Mouse (Mus musculus): ENCODE results near the gene Slc9a9.

Slc9a9 gene

DNA sequence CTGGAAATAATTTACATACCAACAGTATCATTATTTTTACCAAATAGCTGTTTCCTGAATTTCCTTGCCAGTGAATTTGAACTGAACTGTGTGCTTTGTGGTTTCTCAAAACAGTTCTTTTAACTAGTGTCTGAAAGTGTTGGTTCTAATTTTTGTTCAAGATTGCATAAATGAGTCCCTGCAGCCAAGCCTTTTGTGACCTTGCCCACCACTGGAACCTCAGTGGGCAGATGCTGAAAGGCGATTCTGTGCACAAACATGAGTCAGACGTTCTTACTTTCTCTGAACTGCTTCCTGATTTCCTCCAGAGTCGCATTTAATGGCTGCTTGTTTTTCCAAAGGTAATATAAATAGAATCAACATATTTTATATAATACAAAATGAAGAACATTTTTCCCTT, 281.0 kb downstream of the Slc9a9 start:
- DNase-seq (ENCODE audit: low spot score): no peak

GRCm38 (mm10) chr9:94955645-94956044, 285.9 kb downstream of the Slc9a9 start:
- DNase-seq (ENCODE audit: low spot score): no peak

DNA sequence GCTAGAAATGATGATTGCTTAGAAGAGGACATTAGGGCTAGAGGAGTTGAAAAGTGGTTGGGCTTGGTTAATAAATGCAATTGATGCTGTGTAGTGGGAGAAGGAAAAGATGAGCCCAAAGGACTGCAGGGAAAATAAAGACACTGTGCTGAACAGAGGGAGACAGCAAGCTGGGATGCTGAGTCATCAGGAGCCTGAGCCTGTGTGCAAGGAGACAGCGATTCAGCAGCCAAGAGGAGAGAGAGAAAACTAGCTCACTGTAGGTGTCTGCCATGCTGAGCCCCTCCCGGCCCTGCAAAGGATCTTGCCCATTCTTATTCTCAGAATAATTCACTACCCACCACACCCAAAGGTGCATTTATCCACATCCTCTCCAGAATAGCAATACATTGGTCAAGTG, 288.7 kb downstream of the Slc9a9 start:
- no peak for DNase-seq (ENCODE audit: low spot score)

- DNase-seq (ENCODE audit: low spot score): no peak
These were observed 298.9 kb downstream of the Slc9a9 start for GRCm38 (mm10) chr9:94968596-94969120.

GRCm38 (mm10) chr9:94969131-94969530, 299.4 kb downstream of the Slc9a9 start:
- no peak for DNase-seq (ENCODE audit: low spot score)

- no peak for DNase-seq (ENCODE audit: low spot score)
These were observed 302.3 kb downstream of the Slc9a9 start for GRCm38 (mm10) chr9:94972021-94972420.

DNA sequence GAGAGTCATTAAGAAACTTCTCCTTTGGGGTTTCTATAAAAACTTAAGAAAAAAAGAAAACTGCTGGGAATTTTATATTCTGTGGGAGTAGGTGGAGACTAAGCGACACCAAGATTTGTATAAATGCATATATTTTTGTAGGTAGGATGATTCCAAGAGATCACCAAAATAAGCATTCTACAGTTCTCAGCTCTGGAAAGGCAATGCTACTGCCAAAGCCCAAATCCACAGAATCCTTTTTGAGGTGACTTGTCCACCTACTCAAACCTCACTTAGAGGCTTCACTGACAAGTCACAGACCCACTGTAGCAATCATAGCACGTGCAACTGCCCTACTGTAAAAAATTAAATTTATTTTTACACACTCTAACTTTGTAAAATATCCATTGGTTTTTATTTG, 303.0 kb downstream of the Slc9a9 start:
- no peak for DNase-seq (ENCODE audit: low spot score)

- DNase-seq (ENCODE audit: low spot score): no peak
These were observed 306.5 kb downstream of the Slc9a9 start for GRCm38 (mm10) chr9:94976191-94976590.

DNA sequence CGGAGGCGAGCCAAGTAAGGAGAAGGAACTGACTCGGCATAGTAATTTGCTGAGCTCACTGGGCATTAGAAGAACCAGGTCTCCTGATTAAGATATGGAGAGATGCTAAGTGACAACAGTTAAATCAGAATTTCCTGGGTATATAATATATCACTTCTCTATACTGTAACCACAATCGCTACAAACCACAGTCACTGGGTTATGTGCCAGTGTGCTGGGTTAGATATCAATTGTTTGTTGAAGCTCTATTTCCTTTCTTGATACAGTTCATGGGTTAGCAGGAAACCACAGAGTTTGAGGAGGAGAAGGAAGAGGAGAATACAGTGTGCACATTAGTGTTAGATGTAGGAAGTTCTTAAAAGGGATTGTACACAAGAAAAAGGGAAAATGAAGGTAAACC, 323.9 kb downstream of the Slc9a9 start:
- DNase-seq (ENCODE audit: low spot score): no peak

GRCm38 (mm10) chr9:95020136-95020706, 350.5 kb downstream of the Slc9a9 start:
- DNase-seq (ENCODE audit: low spot score): no peak

DNA sequence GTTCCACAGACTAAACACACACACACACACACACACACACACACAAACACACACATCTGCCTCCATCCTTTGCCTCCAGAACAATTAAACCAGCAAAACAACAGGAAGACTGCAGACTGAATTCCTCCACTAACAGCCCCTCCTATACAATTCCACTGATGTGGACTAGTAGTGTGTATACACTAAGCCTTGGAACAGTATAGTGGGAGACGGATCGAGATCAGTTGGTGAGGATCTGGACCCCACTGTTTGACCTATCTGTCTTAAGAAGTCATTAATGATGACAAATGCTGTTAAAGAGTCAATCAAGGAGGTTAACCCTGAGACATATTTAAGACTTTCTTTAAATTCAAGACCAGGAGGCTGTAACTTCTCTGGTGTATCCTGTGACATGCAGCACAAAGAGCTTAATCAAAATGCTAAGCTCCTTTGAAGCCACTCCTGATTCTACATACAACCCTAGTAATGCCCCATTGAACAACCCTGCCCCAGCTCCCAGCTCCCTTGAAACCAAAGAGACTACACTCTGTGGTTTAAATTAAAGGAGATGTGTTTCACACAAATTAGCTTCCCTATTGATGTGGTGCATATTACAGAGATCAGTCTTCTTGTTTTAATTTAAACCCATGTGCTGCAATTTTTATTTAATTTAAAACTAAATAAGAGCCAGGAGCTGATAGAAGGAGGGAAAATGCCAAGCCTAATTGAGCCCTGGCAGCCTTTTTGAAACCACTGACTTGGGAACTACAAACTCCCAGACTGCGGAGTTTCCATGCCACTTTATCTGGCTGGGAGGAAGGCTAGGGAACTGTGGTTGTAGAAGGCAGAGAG, 364.6 kb downstream of the Slc9a9 start:
- no peak for DNase-seq (ENCODE audit: low spot score)

DNA sequence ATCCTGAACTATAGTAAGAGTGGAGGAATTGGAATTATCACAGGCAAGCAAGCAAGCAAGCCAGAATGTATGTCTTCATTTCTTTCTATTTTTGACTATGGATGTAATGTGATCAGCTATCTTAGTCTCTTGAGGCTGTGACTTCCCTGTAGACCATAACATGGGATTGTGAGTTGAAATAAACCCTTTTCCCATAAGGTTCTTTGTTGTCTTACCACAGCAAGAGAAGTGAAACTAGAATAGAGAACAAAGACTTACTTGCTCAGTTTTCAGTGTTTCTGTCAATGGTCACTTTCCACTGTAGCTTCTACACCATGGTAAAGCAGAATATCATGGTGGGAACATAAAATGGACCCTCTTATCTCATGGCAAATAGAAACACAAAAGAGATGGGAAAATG, 366.5 kb downstream of the Slc9a9 start:
- DNase-seq (ENCODE audit: low spot score): no peak

DNA sequence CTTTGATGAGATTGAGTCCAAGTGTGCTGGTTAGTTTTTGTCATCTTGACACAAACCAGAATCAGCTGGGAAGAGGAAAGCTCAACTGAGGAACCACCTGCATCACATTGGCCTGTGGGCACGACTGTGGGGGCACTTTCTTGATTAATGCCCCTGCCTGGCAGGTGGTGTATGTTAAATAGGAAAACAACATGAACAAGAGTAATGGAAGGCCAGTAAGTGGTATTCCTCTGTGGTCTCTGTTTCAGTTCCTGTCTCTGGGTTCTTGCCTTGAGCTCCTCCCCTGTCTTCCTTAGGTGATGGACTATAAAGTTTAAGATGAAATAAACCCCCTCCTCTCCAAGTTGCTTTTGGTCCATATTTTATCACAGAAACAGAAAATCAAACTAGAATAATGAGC, 372.7 kb downstream of the Slc9a9 start:
- no peak for DNase-seq (ENCODE audit: low spot score)

- DNase-seq (ENCODE audit: low spot score): no peak
These were observed 382.5 kb downstream of the Slc9a9 start for GRCm38 (mm10) chr9:95052160-95052559.

GRCm38 (mm10) chr9:95053183-95053582, 383.5 kb downstream of the Slc9a9 start:
- DNase-seq (ENCODE audit: low spot score): no peak

- DNase-seq (ENCODE audit: low spot score): no peak
These were observed 386.1 kb downstream of the Slc9a9 start for GRCm38 (mm10) chr9:95055843-95056242.

- no peak for DNase-seq (ENCODE audit: low spot score)
These were observed 391.0 kb downstream of the Slc9a9 start for GRCm38 (mm10) chr9:95060702-95061101.

DNA sequence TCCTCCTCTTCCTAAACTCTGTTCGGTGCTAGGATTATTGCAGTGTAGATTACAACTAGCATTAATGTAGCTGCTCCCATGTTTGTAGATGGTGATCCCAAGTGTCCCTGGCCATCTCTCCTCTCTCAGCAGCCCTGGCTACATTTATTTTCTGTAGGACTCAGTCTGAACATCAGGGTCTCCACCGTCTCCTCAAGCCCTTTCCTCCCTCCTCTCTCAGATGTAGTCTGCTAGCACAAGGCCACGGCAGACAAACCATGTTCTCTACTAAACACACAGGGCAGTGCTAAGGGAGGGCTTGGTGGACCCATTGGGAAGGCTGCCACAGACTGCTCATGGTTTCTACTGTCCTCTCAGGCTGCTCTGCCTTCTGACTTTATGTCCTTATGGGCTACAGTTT, 397.3 kb downstream of the Slc9a9 start:
- DNase-seq (ENCODE audit: low spot score): no peak

DNA sequence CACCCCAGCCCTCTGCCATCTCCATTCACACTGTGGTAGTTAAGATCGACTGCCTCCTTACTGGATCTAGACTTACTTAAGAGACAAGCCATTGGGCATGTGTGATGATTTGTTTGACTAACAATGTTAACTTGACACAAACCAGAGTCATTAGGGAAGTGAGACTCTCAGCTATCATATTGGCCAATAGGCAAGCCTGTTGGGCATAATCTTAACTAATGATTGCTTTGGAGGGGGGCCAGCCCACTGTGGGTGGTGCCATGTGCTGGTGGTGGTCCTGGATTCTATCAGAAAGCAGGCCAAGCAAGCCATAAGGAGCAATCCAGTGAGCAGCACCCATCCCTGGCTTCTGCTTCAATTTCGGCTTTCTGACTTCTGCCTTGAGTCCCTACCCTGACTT, 398.8 kb downstream of the Slc9a9 start:
- no peak for DNase-seq (ENCODE audit: low spot score)

GRCm38 (mm10) chr9:95070832-95071519, 401.3 kb downstream of the Slc9a9 start:
- no peak for DNase-seq (ENCODE audit: low spot score)

- DNase-seq (ENCODE audit: low spot score): no peak
These were observed 402.8 kb downstream of the Slc9a9 start for GRCm38 (mm10) chr9:95072450-95072955.

DNA sequence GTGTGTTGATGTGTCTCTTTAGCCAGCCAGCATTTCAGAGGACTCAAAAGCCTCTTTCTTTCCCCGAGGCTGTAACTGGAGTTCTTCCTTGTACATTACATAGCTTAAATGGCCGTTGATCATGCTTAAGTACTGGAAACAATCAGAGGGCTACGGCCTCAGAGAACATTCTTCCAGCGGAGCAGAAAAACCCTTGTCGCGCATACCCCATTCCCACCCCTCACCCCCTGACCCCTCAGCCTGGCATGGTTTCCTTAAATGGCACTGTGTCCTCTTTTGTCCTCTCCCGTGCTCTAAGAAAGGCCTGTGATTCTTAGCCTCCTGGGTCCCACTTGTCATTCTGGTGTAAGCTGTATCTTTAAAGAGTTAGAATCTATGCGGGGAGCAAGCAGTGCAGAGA, 404.0 kb downstream of the Slc9a9 start:
- no peak for DNase-seq (ENCODE audit: low spot score)

DNA sequence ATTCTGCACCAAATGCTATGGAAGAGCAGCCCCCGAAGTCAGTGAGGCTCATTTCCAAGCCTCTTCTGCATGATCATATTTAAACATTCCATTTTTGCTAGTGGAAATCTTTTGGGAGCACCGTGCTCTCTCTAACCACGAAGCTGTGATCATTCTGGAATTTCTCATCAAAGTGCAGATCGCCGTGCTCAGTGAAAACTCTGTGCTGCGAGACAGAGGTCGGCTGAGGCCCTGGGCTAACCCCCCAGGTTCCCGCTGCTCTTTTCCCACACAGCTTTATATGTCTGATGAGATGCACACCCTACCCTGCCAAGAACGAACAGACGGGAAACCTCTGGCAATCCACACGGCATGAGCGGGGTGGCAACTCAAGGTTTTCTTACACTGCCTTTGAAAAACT, 406.1 kb downstream of the Slc9a9 start:
- DNase-seq (ENCODE audit: low spot score): no peak
